Comparison of ENCODE assay signal across 7 mouse cellular contexts in the genomic region with DNA sequence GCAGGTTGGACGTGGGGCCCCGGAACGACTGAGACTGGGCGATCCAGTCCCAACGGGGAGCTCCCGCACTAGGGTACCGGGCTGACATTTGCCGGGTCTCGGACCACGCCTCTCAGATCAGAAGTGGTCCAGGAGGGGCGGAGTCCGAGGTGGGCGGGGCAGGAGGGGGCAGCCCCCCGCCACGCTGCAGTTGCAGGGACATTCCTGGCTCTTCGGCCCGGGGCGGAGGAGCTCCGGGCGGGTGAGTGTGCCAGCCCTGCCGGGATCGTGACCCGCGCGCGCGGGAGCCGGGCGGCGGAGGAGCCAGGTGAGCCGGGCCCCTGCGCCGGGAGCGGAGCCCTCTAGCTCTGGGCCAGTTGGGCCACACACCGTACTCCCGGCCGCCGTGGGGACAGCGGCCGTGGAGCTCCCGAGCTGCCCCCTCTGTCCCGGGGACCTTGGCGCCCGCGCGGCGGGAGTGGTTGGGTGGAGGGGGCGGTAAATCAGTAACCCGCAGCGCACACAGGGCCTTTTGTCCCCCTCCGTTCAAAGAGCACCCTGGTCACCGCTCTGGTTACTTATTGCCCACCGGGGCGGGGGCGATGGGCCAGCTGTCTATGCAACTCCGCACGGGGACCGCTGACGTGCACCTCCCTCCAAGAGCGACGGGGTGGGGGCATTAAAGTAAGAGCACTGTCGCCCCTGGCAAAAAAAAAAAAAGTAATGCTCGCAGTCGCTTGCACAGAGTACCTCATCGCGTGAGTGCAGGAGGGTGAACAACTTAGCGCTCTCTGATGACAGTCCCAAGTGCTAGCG. TPM values are rescaled to one million over a fixed set of nuclear protein-coding genes. Genes with fewer than 3 reads are reported as not detected.
DNase-seq lines count a peak whose midpoint lies in the region; TF ChIP-seq lines count a peak whose summit lies in the region.

A gene (plus strand): TSS at position 20 of the 795 bp plus-strand sequence.

- in situ Hi-C loops in ES-E14 (cut with MboI; ENCODE audit: low sequenced_read_pairs in 2 of 2, unreplicated experiment in 2 of 2) = no loop called here

- H3K36me3 ChIP-seq in ES-E14 (ENCODE audit: control insufficient read depth, insufficient read depth, low read length, poor library complexity, severe bottlenecking) = no peaks in the 10 kb centered on the region

- H3K9ac ChIP-seq in ES-E14 (ENCODE audit: insufficient read depth, low read depth, low read length, poor library complexity, severe bottlenecking) = peak within 1 kb of the TSS; percentile 60

- H3K4me3 ChIP-seq in ES-E14 (ENCODE audit: insufficient read depth in 1 of 2, low read depth in 1 of 2, low read length in 2 of 2, poor library complexity in 1 of 2, severe bottlenecking in 1 of 2) = peak within 1 kb of the TSS; percentile 74 to 77

- H3K4me1 ChIP-seq in ES-E14 (ENCODE audit: control insufficient read depth in 2 of 2, insufficient read depth in 2 of 2, low read length in 2 of 2, poor library complexity in 1 of 2) = peaks cover 0 to 13% of the 10 kb centered on the region in 2 experiments; a peak in 1 of 4 replicates

- no peak within 1 kb of the TSS for H3K27ac ChIP-seq in ES-E14 (ENCODE audit: insufficient read depth, low read depth, low read length, poor library complexity, severe bottlenecking)

- no peaks in the 10 kb centered on the region for H3K9me3 ChIP-seq in ES-E14 (ENCODE audit: control insufficient read depth, insufficient read depth, low read depth, low read length)

- peak; percentile 46 for DNase-seq in ES-E14 (ENCODE audit: low read depth, low spot score)
- DNase-seq in adrenal gland, postnatal 10 days = peak; percentile 84
- peak; percentile 47 for DNase-seq in gastrocnemius, postnatal 25 days
- peak; percentile 94 for DNase-seq in kidney, adult 9 months
- DNase-seq in lung, postnatal 10 days = peak; percentile 75
- DNase-seq in testis, postnatal 10 days (ENCODE audit: low spot score) = peak; percentile 75
- DNase-seq in spleen, adult 18-20 months = no peak

TF ChIP-seq in ES-E14, 5 proteins besides CTCF, POLR2A, EP300 and RAD21:
- TF ChIP-seq ZNF384 (IDR thresholded peaks at IDR 0.05; ENCODE audit: low read depth, low read length) (peak; percentile 55; the same call in 1 of the 2 replicates), MAFK (IDR thresholded peaks at IDR 0.05; ENCODE audit: insufficient read depth, low read depth, low read length) (no peak)

RNA-seq across cellular contexts. Expression of the gene that starts here (rescaled TPM):
- total RNA-seq in ES-E14 (2012; rRNA removed) = 1.8 and 2.4 TPM in 2 replicates
- 10 to 100 TPM; 22.3 to 28.2 TPM for total RNA-seq in adrenal gland, postnatal 10 days (2021)
- total RNA-seq in gastrocnemius, postnatal 25 days (2021) = 1 to 10 TPM; 2.4 to 3.1 TPM

Comparison
In these comparisons a context has a peak if more than half of its experiments do, and no peak if none do; other contexts are left out.
1. DNase-seq: peak in ES-E14 (single experiment), adrenal gland, postnatal 10 days (single experiment), gastrocnemius, postnatal 25 days (single experiment), kidney, adult 9 months (single experiment), lung, postnatal 10 days (single experiment) and testis, postnatal 10 days (single experiment); none in spleen, adult 18-20 months (0 of 2).